Mouse (Mus musculus): ENCODE data around the gene Lmcd1.

DNA sequence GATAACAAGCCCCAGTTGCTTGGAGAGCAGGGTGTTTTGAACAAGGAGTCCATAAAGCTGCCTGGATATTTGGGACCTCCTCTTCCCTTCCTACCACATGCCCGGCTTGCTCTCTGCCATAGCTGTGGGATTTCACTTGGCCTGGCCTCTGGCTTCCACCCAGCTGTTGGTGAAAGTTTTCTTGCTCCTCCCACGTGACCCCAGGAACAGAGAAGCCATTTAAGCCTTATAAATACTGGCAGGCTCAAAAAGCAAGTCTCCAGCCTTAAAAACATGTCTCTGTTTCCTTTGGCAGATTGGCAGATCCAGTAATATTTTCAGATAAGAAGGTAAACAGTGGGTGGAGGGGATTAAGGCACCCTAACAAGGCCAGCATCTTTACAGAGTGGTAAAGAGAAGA is 31.3 kb upstream of the Lmcd1 start:
- TF ChIP-seq TAL1 (IDR thresholded peaks at IDR 0.05; ENCODE audit: low read length) (no peak), GATA1 (IDR thresholded peaks at IDR 0.05; ENCODE audit: low read length) (no peak)

Measured in erythroblast, embryonic 14.5 days (primary cell).